Mouse (Mus musculus): Measurements from ENCODE around the gene Ube2o. TPM values are rescaled to one million over a fixed set of nuclear protein-coding genes. Genes with fewer than 3 reads are reported as not detected.

The Ube2o gene
- polyA plus RNA-seq, 1 experiment from 2014 or later: 15.4 TPM

GRCm38 (mm10) chr11:116522886-116523698 lies 58.2 kb downstream of the Ube2o start:
- WGBS: 34% methylated on average over 16 of the region's 16 CpGs

GRCm38 (mm10) chr11:116522046-116522445 lies 59.2 kb downstream of the Ube2o start:
- ATAC-seq (ENCODE audit: low read depth) (no peak), DNase-seq (ENCODE audit: low spot score) (no peak)
- Histone ChIP-seq H3K4me2 (ENCODE audit: low read depth, low read length) (no peak overlapping the region), H3K9me3 (ENCODE audit: control insufficient read depth, low read length) (no peaks in the 10 kb centered on the region), H3K4me3 (ENCODE audit: low read depth, low read length) (no peak overlapping the region), H3K27ac (replicated peaks; ENCODE audit: low read depth, low read length) (no peak overlapping the region), H3K36me3 (ENCODE audit: control insufficient read depth, insufficient read depth, low read length) (no peaks in the 10 kb centered on the region), H3K27me3 (replicated peaks; ENCODE audit: control insufficient read depth, insufficient read depth, low read length) (no peaks in the 10 kb centered on the region), H3K9ac (ENCODE audit: low read depth, low read length) (no peak overlapping the region), H3K4me1 (ENCODE audit: control insufficient read depth, insufficient read depth, low read length) (peaks cover 24% of the 10 kb centered on the region)
- 81% methylated on average over 3 of the region's 3 CpGs for WGBS

More at GRCm38 (mm10) chr11:116522886-116523698, 58.2 kb downstream of the Ube2o start:
- Histone ChIP-seq H3K36me3 (ENCODE audit: control insufficient read depth, insufficient read depth, low read length) (no peaks in the 10 kb centered on the region), H3K27ac (replicated peaks; ENCODE audit: low read depth, low read length) (peak overlapping the region; percentile 87), H3K4me1 (ENCODE audit: control insufficient read depth, insufficient read depth, low read length) (peaks cover 20% of the 10 kb centered on the region), H3K4me2 (ENCODE audit: low read depth, low read length) (0 out of 2 replicates have a peak overlapping the region, but pooled peaks have one; percentile 12), H3K27me3 (replicated peaks; ENCODE audit: control insufficient read depth, insufficient read depth, low read length) (no peaks in the 10 kb centered on the region), H3K9me3 (ENCODE audit: control insufficient read depth, low read length) (no peaks in the 10 kb centered on the region), H3K9ac (ENCODE audit: low read depth, low read length) (peak overlapping the region; percentile 14; the same call in 1 of the 2 replicates), H3K4me3 (ENCODE audit: low read depth, low read length) (no peak overlapping the region)
- DNase-seq (ENCODE audit: low spot score): peak; percentile 60
- peak; percentile 20; the same call in 1 of the 2 replicates for ATAC-seq (ENCODE audit: low read depth)

GRCm38 (mm10) chr11:116521143-116521542 lies 60.1 kb downstream of the Ube2o start:
- ATAC-seq (ENCODE audit: low read depth): no peak
- Histone ChIP-seq H3K27me3 (replicated peaks; ENCODE audit: control insufficient read depth, insufficient read depth, low read length) (no peaks in the 10 kb centered on the region), H3K9me3 (ENCODE audit: control insufficient read depth, low read length) (no peaks in the 10 kb centered on the region), H3K27ac (replicated peaks; ENCODE audit: low read depth, low read length) (no peak overlapping the region), H3K4me1 (ENCODE audit: control insufficient read depth, insufficient read depth, low read length) (peaks cover 24% of the 10 kb centered on the region), H3K4me2 (ENCODE audit: low read depth, low read length) (no peak overlapping the region), H3K4me3 (ENCODE audit: low read depth, low read length) (no peak overlapping the region), H3K9ac (ENCODE audit: low read depth, low read length) (no peak overlapping the region), H3K36me3 (ENCODE audit: control insufficient read depth, insufficient read depth, low read length) (no peaks in the 10 kb centered on the region)
- no peak for DNase-seq (ENCODE audit: low spot score)
- 67% methylated on average over 3 of the region's 3 CpGs for WGBS

- peak overlapping the region; percentile 28; the same call in 1 of the 2 replicates for H3K27ac ChIP-seq (replicated peaks; ENCODE audit: low read depth, low read length)
- H3K27me3 ChIP-seq (replicated peaks; ENCODE audit: control insufficient read depth, insufficient read depth, low read length): no peaks in the 10 kb centered on the region
- H3K4me3 ChIP-seq (ENCODE audit: low read depth, low read length): no peak overlapping the region
- no peak overlapping the region for H3K4me2 ChIP-seq (ENCODE audit: low read depth, low read length)
- no peaks in the 10 kb centered on the region for H3K9me3 ChIP-seq (ENCODE audit: control insufficient read depth, low read length)
- ATAC-seq (ENCODE audit: low read depth): peak; percentile 62
- H3K36me3 ChIP-seq (ENCODE audit: control insufficient read depth, insufficient read depth, low read length): no peaks in the 10 kb centered on the region
- peak; percentile 81 for DNase-seq (ENCODE audit: low spot score)
- WGBS: 45% methylated on average over 8 of the region's 8 CpGs
- no peak overlapping the region for H3K9ac ChIP-seq (ENCODE audit: low read depth, low read length)
- H3K4me1 ChIP-seq (ENCODE audit: control insufficient read depth, insufficient read depth, low read length): peaks cover 14% of the 10 kb centered on the region
Observed at GRCm38 (mm10) chr11:116518482-116518881, 62.8 kb downstream of the Ube2o start.

- Histone ChIP-seq H3K4me3 (ENCODE audit: low read depth, low read length) (no peak overlapping the region), H3K9me3 (ENCODE audit: control insufficient read depth, low read length) (no peaks in the 10 kb centered on the region), H3K36me3 (ENCODE audit: control insufficient read depth, insufficient read depth, low read length) (no peaks in the 10 kb centered on the region), H3K27me3 (replicated peaks; ENCODE audit: control insufficient read depth, insufficient read depth, low read length) (no peaks in the 10 kb centered on the region), H3K4me1 (ENCODE audit: control insufficient read depth, insufficient read depth, low read length) (peaks cover 5% of the 10 kb centered on the region; the same call in 1 of the 2 replicates), H3K9ac (ENCODE audit: low read depth, low read length) (no peak overlapping the region), H3K4me2 (ENCODE audit: low read depth, low read length) (peak overlapping the region; percentile 4; the same call in 1 of the 2 replicates), H3K27ac (replicated peaks; ENCODE audit: low read depth, low read length) (no peak overlapping the region)
- 16% methylated on average over 23 of the region's 24 CpGs for WGBS
- DNase-seq (ENCODE audit: low spot score) (no peak), ATAC-seq (ENCODE audit: low read depth) (no peak)
Observed at GRCm38 (mm10) chr11:116515330-116516020, 65.8 kb downstream of the Ube2o start.

- Histone ChIP-seq H3K27ac (replicated peaks; ENCODE audit: low read depth, low read length) (no peak overlapping the region), H3K4me1 (ENCODE audit: control insufficient read depth, insufficient read depth, low read length) (peaks cover 9% of the 10 kb centered on the region; the same call in 1 of the 2 replicates), H3K4me2 (ENCODE audit: low read depth, low read length) (no peak overlapping the region), H3K9me3 (ENCODE audit: control insufficient read depth, low read length) (no peaks in the 10 kb centered on the region), H3K27me3 (replicated peaks; ENCODE audit: control insufficient read depth, insufficient read depth, low read length) (no peaks in the 10 kb centered on the region), H3K9ac (ENCODE audit: low read depth, low read length) (no peak overlapping the region), H3K36me3 (ENCODE audit: control insufficient read depth, insufficient read depth, low read length) (no peaks in the 10 kb centered on the region), H3K4me3 (ENCODE audit: low read depth, low read length) (no peak overlapping the region)
- ATAC-seq (ENCODE audit: low read depth) (peak; percentile 24; the same call in 1 of the 2 replicates), DNase-seq (ENCODE audit: low spot score) (no peak)
- 62% methylated on average over 4 of the region's 4 CpGs for WGBS
Observed at GRCm38 (mm10) chr11:116513531-116514038, 67.7 kb downstream of the Ube2o start.

GRCm38 (mm10) chr11:116512987-116513386 lies 68.3 kb downstream of the Ube2o start:
- Histone ChIP-seq H3K27ac (replicated peaks; ENCODE audit: low read depth, low read length) (no peak overlapping the region), H3K9me3 (ENCODE audit: control insufficient read depth, low read length) (no peaks in the 10 kb centered on the region), H3K4me1 (ENCODE audit: control insufficient read depth, insufficient read depth, low read length) (peaks cover 7% of the 10 kb centered on the region; the same call in 1 of the 2 replicates), H3K36me3 (ENCODE audit: control insufficient read depth, insufficient read depth, low read length) (no peaks in the 10 kb centered on the region), H3K4me2 (ENCODE audit: low read depth, low read length) (no peak overlapping the region), H3K27me3 (replicated peaks; ENCODE audit: control insufficient read depth, insufficient read depth, low read length) (no peaks in the 10 kb centered on the region), H3K4me3 (ENCODE audit: low read depth, low read length) (no peak overlapping the region), H3K9ac (ENCODE audit: low read depth, low read length) (no peak overlapping the region)
- WGBS: 83% methylated on average over 6 of the region's 6 CpGs
- ATAC-seq (ENCODE audit: low read depth) (no peak), DNase-seq (ENCODE audit: low spot score) (no peak)

- Histone ChIP-seq H3K27me3 (replicated peaks; ENCODE audit: control insufficient read depth, insufficient read depth, low read length) (no peaks in the 10 kb centered on the region), H3K4me2 (ENCODE audit: low read depth, low read length) (no peak overlapping the region), H3K27ac (replicated peaks; ENCODE audit: low read depth, low read length) (no peak overlapping the region), H3K9me3 (ENCODE audit: control insufficient read depth, low read length) (no peaks in the 10 kb centered on the region), H3K4me3 (ENCODE audit: low read depth, low read length) (no peak overlapping the region), H3K4me1 (ENCODE audit: control insufficient read depth, insufficient read depth, low read length) (0 out of 2 replicates have a peak, but pooled peaks cover 5% of the 10 kb centered on the region), H3K9ac (ENCODE audit: low read depth, low read length) (no peak overlapping the region), H3K36me3 (ENCODE audit: control insufficient read depth, insufficient read depth, low read length) (no peaks in the 10 kb centered on the region)
- DNase-seq (ENCODE audit: low spot score) (no peak), ATAC-seq (ENCODE audit: low read depth) (no peak)
- 85% methylated on average over 7 of the region's 7 CpGs for WGBS
Observed at GRCm38 (mm10) chr11:116512154-116512553, 69.1 kb downstream of the Ube2o start.
